Mouse (Mus musculus) thymus, adult 2 months (tissue): ENCODE measurements at regions not wholly inside any gene's neighbourhood (a gene's known extent, or its start where the extent isn't known, plus 50 kb on each side); places are given as distances from the start of the nearest gene placed in this dataset.

Experiments
- DNase-seq: peaks from one replicate; pipeline ENCODE4 v3.0.0; 2021
- H3K27ac ChIP-seq: fragments of 200-500 bp; 2 replicates; pipeline ENCODE4 v1.5.1; 2012; ENCODE audit warnings: low read length, control low read depth; ENCODE audit not compliant: control insufficient read depth, insufficient read depth
- H3K27me3 ChIP-seq: fragments of 200-500 bp; 2 replicates; pipeline ENCODE4 v1.6.1; 2012; ENCODE audit warnings: mild to moderate bottlenecking, low read length, moderate library complexity, mixed read lengths; ENCODE audit not compliant: control insufficient read depth, insufficient read depth
- H3K36me3 ChIP-seq: fragments of 200-500 bp; 2 replicates; pipeline ENCODE4 v1.6.1; 2012; ENCODE audit warnings: mild to moderate bottlenecking, low read length, moderate library complexity; ENCODE audit not compliant: control insufficient read depth, insufficient read depth
- H3K4me1 ChIP-seq: fragments of 200-500 bp; replicated peaks from 2 replicates; pipeline ENCODE4 v1.6.1; 2012; ENCODE audit warnings: low read length; ENCODE audit not compliant: control insufficient read depth, insufficient read depth
- H3K4me3 ChIP-seq: fragments of 200-500 bp; 2 replicates; pipeline ENCODE4 v1.5.1; 2012; ENCODE audit warnings: mild to moderate bottlenecking, low read length, control low read depth, moderate library complexity; ENCODE audit not compliant: control insufficient read depth, insufficient read depth
- CTCF ChIP-seq: fragments of 200-500 bp; IDR thresholded peaks from 2 replicates; pipeline ENCODE4 v1.5.1; 2012; ENCODE audit warnings: mild to moderate bottlenecking, control low read depth, low read length, moderate library complexity, borderline replicate concordance; ENCODE audit not compliant: control insufficient read depth, poor library complexity, insufficient read depth; ENCODE audit errors: extremely low read depth
- POLR2A ChIP-seq: fragments of 200-500 bp; IDR thresholded peaks from 2 replicates; pipeline ENCODE4 v1.6.1; 2012; ENCODE audit warnings: mild to moderate bottlenecking, low read length, control low read depth, moderate library complexity; ENCODE audit not compliant: control insufficient read depth, poor library complexity, insufficient read depth; ENCODE audit errors: extremely low read depth
- WGBS: fragments of 180-500 bp; shearing (Covaris S2); methylation state at CpG from one replicate; pipeline ENCODE4 v1.1.7; 2018; 5-methylcytosine and 5-hydroxymethylcytosine counted together

DNA sequence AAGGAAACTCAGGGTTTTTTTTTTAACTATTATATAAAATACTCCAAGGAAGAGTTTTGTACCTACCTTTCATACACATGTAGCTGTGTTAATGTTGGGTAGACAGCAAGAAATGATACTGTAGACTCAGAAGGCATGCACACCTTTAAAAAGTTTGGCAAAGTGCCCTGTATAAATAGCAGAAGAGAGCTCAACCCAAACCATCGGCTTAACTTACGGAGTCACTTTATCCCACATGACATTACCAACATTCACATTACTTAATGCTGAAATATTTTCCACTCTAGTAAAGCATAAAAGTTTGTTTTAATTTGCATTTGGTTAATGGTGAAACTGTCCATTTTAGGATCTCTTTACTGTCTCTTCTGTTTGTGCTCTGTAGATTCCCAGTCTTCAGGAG lies 205.7 kb upstream of the Gas1 start:
- TF ChIP-seq CTCF: no peak
- no peak for TF ChIP-seq POLR2A
- H3K4me3 ChIP-seq: no peak overlapping the region
- no peaks in the 10 kb centered on the region for H3K36me3 ChIP-seq
- H3K27me3 ChIP-seq: no peaks in the 10 kb centered on the region
- H3K4me1 ChIP-seq: no peaks in the 10 kb centered on the region
- 91% methylated on average over 2 of the region's 2 CpGs for whole genome bisulfite sequencing
- DNase-seq: no peak
- H3K27ac ChIP-seq: no peak overlapping the region

DNA sequence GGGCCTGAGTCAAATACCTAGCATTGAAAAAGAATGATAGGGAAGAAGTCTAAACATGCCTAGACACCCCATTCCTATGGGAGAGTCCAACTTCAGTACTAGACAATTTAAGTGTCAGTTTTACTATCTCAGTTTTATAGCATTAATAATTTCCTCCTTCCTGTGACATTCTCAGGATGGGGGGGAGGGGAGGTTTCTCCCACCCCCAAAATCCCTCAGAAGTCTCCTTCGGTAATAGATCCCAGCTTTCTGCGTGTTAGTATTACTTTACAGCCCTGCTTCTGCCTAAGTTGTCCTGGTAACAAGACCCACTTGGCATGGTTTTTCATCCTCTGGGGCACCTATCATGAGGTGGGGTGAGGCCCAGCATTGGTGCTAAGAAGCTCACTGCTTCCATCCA lies 202.9 kb upstream of the Dapk1 start:
- no peak for DNase-seq
- H3K27me3 ChIP-seq: no peaks in the 10 kb centered on the region
- H3K36me3 ChIP-seq: no peaks in the 10 kb centered on the region
- H3K4me1 ChIP-seq: no peaks in the 10 kb centered on the region
- H3K4me3 ChIP-seq: no peak overlapping the region
- WGBS: 88% methylated on average over 2 of the region's 2 CpGs
- no peak overlapping the region for H3K27ac ChIP-seq
- TF ChIP-seq POLR2A (no peak), CTCF (no peak)

DNA sequence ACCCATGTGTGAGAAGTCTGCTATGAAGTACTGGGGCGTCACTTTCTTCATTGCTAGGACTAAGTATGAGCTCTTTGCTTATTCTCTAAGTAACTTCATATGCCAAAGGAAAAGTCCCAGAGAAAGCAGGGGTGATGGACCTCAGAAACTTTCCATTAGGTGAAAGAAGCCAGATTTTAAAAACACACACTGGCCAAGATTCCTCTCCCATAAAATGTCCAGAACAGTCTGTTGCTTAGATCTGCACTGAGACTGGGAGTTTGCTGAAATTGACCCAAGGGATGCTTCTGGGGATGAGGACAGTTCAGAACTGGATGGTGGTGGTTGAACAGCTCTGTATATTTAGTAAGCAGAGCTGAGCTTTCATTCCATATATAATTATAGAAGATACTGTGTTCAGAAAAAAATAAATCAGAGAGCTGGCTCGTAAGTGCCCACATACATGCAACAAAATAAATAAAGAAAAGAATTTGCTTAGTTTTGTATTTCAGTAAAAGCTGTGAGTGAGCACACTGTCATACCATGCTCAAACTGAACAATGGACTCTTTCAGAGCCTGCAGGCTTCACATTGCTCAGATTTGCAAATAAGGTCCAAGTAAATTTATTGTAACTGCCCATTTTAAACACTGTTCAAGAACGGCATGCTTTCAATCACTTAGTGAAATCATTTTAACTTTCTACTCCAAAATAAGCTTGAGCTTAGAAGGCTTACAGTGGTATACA lies 200.8 kb upstream of the Dapk1 start:
- WGBS: 95% methylated on average over 3 of the region's 3 CpGs
- H3K36me3 ChIP-seq: no peaks in the 10 kb centered on the region
- H3K27ac ChIP-seq: no peak overlapping the region
- H3K27me3 ChIP-seq: no peaks in the 10 kb centered on the region
- no peak overlapping the region for H3K4me3 ChIP-seq
- DNase-seq: no peak
- TF ChIP-seq CTCF (no peak), POLR2A (no peak)
- no peaks in the 10 kb centered on the region for H3K4me1 ChIP-seq

DNA sequence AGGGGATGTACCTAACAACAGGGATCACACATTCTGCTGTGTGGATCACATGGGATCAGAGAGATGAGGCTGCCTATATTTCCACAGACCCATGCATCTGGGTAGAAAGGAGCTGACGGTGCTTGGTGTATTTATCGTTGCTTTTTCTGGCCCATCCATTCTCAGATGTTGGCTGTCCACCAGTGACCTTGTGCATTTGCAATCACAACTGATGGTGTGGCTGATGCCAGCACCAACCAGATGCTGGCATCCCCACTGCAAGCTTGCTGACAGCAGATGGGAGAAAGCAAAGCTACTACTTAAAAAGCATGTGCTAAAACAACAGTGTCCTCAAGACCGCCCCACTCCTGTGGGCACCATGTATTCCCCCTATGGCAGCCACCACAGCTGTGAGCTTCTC lies 198.3 kb upstream of the Dapk1 start:
- Histone ChIP-seq H3K27me3 (no peaks in the 10 kb centered on the region), H3K4me1 (no peaks in the 10 kb centered on the region), H3K36me3 (no peaks in the 10 kb centered on the region), H3K4me3 (no peak overlapping the region), H3K27ac (no peak overlapping the region)
- TF ChIP-seq CTCF: no peak
- TF ChIP-seq POLR2A: no peak
- WGBS: 98% methylated on average over 3 of the region's 3 CpGs
- no peak for DNase-seq

DNA sequence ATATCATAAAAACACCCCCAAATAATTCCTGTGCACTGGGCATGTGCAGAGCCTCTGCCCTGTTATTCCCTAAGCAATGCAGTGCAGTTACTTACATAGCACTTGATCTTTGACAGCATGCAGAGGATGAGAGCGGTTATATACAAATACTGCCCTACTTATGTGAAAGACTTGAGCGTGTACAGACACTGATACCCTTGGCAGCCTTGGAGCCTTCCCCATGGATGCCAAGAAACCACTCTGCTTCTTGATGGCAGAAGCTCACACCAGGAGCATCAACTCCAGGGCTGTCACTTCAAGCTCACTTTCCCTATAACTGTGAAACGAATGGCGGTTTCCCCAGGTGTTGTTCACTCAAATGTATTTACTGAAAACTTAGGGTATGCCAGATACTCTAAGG lies 194.4 kb upstream of the Dapk1 start:
- 91% methylated on average over 4 of the region's 4 CpGs for WGBS
- DNase-seq: no peak
- TF ChIP-seq CTCF (no peak), POLR2A (no peak)

DNA sequence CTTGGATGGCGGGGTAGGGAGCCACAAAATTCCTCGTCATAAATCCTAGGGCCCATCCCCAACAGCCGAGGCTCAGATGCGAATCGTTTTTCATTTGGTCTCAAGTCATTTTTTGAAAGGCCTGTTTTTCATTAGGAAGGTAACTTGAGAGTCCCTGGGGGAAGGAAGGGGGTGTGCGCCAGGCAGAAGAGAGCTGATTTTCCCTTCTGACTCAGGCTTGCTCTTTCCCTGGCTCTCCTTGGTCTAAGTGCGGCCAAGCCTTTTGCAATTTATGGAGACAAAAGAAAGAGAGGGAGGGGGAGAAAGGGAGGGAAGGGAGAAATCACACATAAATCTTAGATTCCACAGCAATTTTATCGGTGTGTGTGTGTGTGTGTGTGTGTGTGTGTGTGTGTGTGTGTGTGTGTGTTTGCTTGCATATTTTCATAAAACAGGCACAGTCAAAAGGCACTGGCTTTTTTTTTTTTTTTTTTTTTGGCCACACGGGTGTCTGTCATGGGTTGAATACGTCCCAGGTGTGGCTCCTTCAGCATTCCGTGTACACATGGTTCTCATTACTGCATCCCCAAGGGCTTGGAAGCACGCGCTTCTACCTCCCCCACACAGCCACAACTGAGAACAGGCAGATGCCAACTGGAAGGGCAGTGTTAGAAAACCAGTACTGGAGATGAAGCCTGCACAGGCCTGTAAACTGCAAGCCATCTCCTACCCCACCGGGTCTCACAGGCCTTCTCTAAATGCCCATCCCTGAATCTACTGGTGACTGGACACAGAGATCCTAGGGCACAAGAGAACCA lies 191.8 kb upstream of the Dapk1 start:
- Histone ChIP-seq H3K4me1 (no peaks in the 10 kb centered on the region), H3K36me3 (no peaks in the 10 kb centered on the region), H3K27ac (no peak overlapping the region), H3K4me3 (no peak overlapping the region), H3K27me3 (no peaks in the 10 kb centered on the region)
- 89% methylated on average over 14 of the region's 14 CpGs for WGBS
- TF ChIP-seq POLR2A (no peak), CTCF (no peak)
- DNase-seq: no peak

More for the DNA sequence above, 194.4 kb upstream of the Dapk1 start:
- Histone ChIP-seq H3K4me3 (no peak overlapping the region), H3K27ac (no peak overlapping the region), H3K4me1 (no peaks in the 10 kb centered on the region), H3K36me3 (no peaks in the 10 kb centered on the region), H3K27me3 (no peaks in the 10 kb centered on the region)

DNA sequence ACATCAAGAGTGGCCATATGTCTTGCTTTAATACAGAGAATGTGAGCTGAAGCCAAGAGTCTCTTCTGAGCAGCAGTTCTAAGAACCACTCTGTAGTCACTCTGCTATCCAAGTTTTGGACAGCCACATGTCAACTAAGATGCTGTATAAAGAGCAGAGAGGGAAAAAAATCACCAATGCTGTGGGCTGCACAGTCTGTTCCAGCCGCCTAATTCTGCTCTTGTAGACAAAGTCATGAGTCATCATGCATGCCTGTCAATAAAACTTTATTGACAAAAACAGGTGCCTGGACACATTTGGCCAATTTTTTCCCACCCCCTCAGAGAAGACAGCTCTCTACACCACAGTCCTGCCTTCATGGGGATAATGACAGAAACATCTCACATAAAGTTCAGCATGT lies 185.7 kb upstream of the Dapk1 start:
- no peaks in the 10 kb centered on the region for H3K36me3 ChIP-seq
- no peak for DNase-seq
- no peaks in the 10 kb centered on the region for H3K27me3 ChIP-seq
- TF ChIP-seq CTCF: no peak
- no peak for TF ChIP-seq POLR2A
- H3K4me3 ChIP-seq: no peak overlapping the region
- no peak overlapping the region for H3K27ac ChIP-seq
- 90% methylated on average over 1 of the region's 1 CpGs for WGBS
- H3K4me1 ChIP-seq: no peaks in the 10 kb centered on the region
